17 mouse cellular contexts compared by ENCODE assay signal in genomic region chr2:117338501-117338900, GRCm38 (mm10). TPM values are rescaled to one million over a fixed set of nuclear protein-coding genes. Genes with fewer than 3 reads are reported as not detected.
DNase-seq lines count a peak whose midpoint lies in the region; ATAC-seq and TF ChIP-seq lines count a peak whose summit lies in the region.
"Had no signal": no experiment of that assay in that cellular context is flagged by ENCODE, and none has a peak within 500 bp of the region (broad histone marks: within the 10 kb centered on the region; RNA-seq: fewer than 3 reads in every experiment).

No protein-coding gene starts in this region.

- H3K27me3 ChIP-seq in ES-Bruce4 (ENCODE audit: control insufficient read depth, insufficient read depth, low read length, poor library complexity, severe bottlenecking) = no peaks in the 10 kb centered on the region
- H3K27me3 ChIP-seq in limb, embryonic 10.5 days (ENCODE audit: low read depth, poor library complexity, severe bottlenecking) = peaks cover 47% of the 10 kb centered on the region

- H3K27ac ChIP-seq in ES-Bruce4 (ENCODE audit: insufficient read depth, low read length) = no peak overlapping the region
- H3K27ac ChIP-seq in limb, embryonic 10.5 days = no peak overlapping the region
- H3K27ac ChIP-seq: hindbrain, embryonic 12.5 days; liver, embryonic 13.5 days; neural tube, embryonic 13.5 days had no signal

- H3K4me3 ChIP-seq in ES-Bruce4 (ENCODE audit: low read depth, low read length) = no peak overlapping the region
- H3K4me3 ChIP-seq in limb, embryonic 10.5 days = no peak overlapping the region
- H3K4me3 ChIP-seq: hindbrain, embryonic 12.5 days; liver, embryonic 13.5 days; megakaryocyte, embryonic 14.5 days; neural tube, embryonic 13.5 days had no signal

- no peak for TF ChIP-seq EP300 in ES-Bruce4 (IDR thresholded peaks at IDR 0.05; ENCODE audit: insufficient read depth, low read depth, low read length)

- peak; percentile 49 for TF ChIP-seq CTCF in ES-Bruce4 (IDR thresholded peaks at IDR 0.05; ENCODE audit: low read depth, low read length)

- no peak for TF ChIP-seq POLR2A in ES-Bruce4 (IDR thresholded peaks at IDR 0.05; ENCODE audit: insufficient read depth, low read length)

- 55% methylated on average over 3 of the region's 3 CpGs for WGBS in limb, embryonic 10.5 days

- no peaks in the 10 kb centered on the region for H3K9me3 ChIP-seq in ES-Bruce4 (replicated peaks; ENCODE audit: control insufficient read depth, insufficient read depth, low read length, poor library complexity, severe bottlenecking)
- H3K9me3 ChIP-seq in limb, embryonic 10.5 days (replicated peaks) = no peaks in the 10 kb centered on the region
- H3K9me3 ChIP-seq: hindbrain, embryonic 12.5 days; liver, embryonic 13.5 days; megakaryocyte, embryonic 14.5 days; neural tube, embryonic 13.5 days had no signal

- DNase-seq in frontal cortex, postnatal 25 days (ENCODE audit: low spot score in 2 of 2) = no peak
- DNase-seq in left cerebral cortex, postnatal 14 days (ENCODE audit: low spot score in 2 of 2) = peak; percentile 39 to 76
- DNase-seq in left cerebral cortex, adult 11 months (ENCODE audit: low spot score) = no peak
- peak; percentile 19 to 34 for DNase-seq in frontal cortex, postnatal 14 days (ENCODE audit: low spot score in 2 of 2)
- no peak for DNase-seq in limb, embryonic 10.5 days (ENCODE audit: low spot score)
- DNase-seq: adrenal gland, postnatal 14 days; B cell, adult 2 months; cerebellum, postnatal 14 days; kidney, adult 18-20 months; liver, embryonic 13.5 days had no signal

- peaks cover 2% of the 10 kb centered on the region for H3K4me1 ChIP-seq in ES-Bruce4 (ENCODE audit: control insufficient read depth, insufficient read depth, low read length)
- peaks cover 24% of the 10 kb centered on the region for H3K4me1 ChIP-seq in limb, embryonic 10.5 days

- H3K36me3 ChIP-seq in ES-Bruce4 (ENCODE audit: control insufficient read depth, insufficient read depth, low read length, poor library complexity, severe bottlenecking) = no peaks in the 10 kb centered on the region
- H3K36me3 ChIP-seq in limb, embryonic 10.5 days = no peaks in the 10 kb centered on the region
- H3K36me3 ChIP-seq: hindbrain, embryonic 12.5 days; liver, embryonic 13.5 days; neural tube, embryonic 13.5 days had no signal

- H3K9ac ChIP-seq in ES-Bruce4 (ENCODE audit: low read depth, poor library complexity, severe bottlenecking) = no peak overlapping the region
- H3K9ac ChIP-seq: hindbrain, embryonic 12.5 days; liver, embryonic 13.5 days; neural tube, embryonic 13.5 days had no signal

- peak; percentile 42 for ATAC-seq in frontal cortex, adult (ENCODE audit: low TSS enrichment)
- ATAC-seq in megakaryocyte-erythroid progenitor cell, adult 5-6 weeks (replicated peaks; ENCODE audit: low FRiP score, low TSS enrichment, poor library complexity, severe bottlenecking) = no peak
- ATAC-seq: lung, postnatal 0 days had no signal

- intact Hi-C loops in left cerebral cortex, postnatal 14 days (cut with DNase I) = no loop called here

RNA-seq across cellular contexts. Expression of gene Rasgrp1, which starts 4.3 kb away (rescaled TPM):
- 100 to 1,000 TPM; 271 to 278 TPM for total RNA-seq in left cerebral cortex, postnatal 14 days (2021)
- 1.4 and 2.6 TPM in 2 replicates for polyA plus RNA-seq in ES-Bruce4 (2011; ENCODE audit: insufficient read depth, insufficient read length, low read depth, missing spikeins)
- polyA plus RNA-seq in limb, embryonic 10.5 days (2016; fragmentation: Nextera tagmentation; extraction: Ambion mirVana) = 0.21 and 0.40 TPM in 2 replicates
- total RNA-seq in megakaryocyte-erythroid progenitor cell, adult 5-6 weeks (2014; fragmentation: Nextera tagmentation) = 2.5 and 8.3 TPM in 2 replicates
- total RNA-seq in megakaryocyte-erythroid progenitor cell, adult 5-6 weeks (2017) = 1.6 TPM in 1 of 2 replicates, not detected in the other

Comparison
In these comparisons a context has a peak if more than half of its experiments do, and no peak if none do; other contexts are left out.
1. DNase-seq: peak in left cerebral cortex, postnatal 14 days (2 of 2) and frontal cortex, postnatal 14 days (2 of 2); none in frontal cortex, postnatal 25 days (0 of 2), left cerebral cortex, adult 11 months (single experiment) and limb, embryonic 10.5 days (single experiment).
2. RNA of gene Rasgrp1, which starts 4.3 kb away (total RNA-seq): 271 to 278 TPM in left cerebral cortex, postnatal 14 days; 1.6 to 8.3 TPM in megakaryocyte-erythroid progenitor cell, adult 5-6 weeks; every median in the first group is over 10 times any median in the second.